Mouse (Mus musculus): ENCODE measurements around the gene Rnf113a2. TPM values are rescaled to one million over a fixed set of nuclear protein-coding genes. Genes with fewer than 3 reads are reported as not detected.

Gene Rnf113a2
- polyA plus RNA-seq, 1 experiment from 2014 or later: 20.0 TPM

DNA sequence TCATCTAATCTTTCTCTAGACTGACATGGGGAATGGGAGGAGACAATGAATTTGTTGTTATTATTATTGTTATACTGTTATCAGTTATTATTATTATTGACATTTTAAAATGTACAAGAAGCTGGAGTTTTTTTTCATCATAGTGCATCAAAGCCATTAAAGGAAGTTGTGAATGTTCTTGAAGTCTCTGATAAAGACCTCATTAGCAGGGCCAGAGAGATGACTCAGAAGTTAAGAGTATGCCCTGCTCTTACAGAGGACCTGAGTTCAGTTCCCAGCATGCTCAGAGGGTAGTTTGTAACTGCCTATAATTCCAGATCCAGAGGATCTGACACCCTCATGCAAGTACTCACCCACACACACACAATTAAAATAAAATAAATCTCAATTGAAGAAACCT lies 19.3 kb upstream of the Rnf113a2 start:
- Histone ChIP-seq H3K4me1 (peaks cover 16% of the 10 kb centered on the region; the same call in 1 of the 2 replicates), H3K36me3 (peaks cover 9% of the 10 kb centered on the region), H3K27ac (no peak overlapping the region), H3K4me3 (no peak overlapping the region), H3K27me3 (ENCODE audit: insufficient read depth, poor library complexity, severe bottlenecking) (no peaks in the 10 kb centered on the region), H3K9me3 (no peaks in the 10 kb centered on the region)
- DNase-seq (ENCODE audit: low spot score): no peak

DNA sequence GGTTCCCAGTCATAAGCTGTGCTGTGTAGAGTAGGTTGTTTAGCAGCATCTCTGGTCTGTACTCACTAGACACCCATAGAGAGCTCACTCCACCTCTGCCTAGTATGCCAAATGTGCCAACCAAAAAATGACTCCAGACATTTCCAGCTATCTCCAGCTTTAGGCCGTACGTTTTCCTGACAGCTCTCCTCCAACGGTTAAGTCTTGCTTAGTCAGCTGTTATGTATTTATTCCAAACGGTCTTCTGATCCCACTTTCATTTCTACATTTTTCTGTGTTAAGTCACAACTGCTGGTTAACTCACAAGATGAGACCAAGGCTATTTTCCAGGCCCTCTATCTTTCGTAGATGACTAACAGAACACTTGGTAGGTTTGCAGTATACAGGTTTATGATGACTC lies 18.4 kb upstream of the Rnf113a2 start:
- H3K4me1 ChIP-seq: peaks cover 20% of the 10 kb centered on the region
- peaks cover 4% of the 10 kb centered on the region; the same call in 1 of the 2 replicates for H3K36me3 ChIP-seq
- no peaks in the 10 kb centered on the region for H3K27me3 ChIP-seq (ENCODE audit: insufficient read depth, poor library complexity, severe bottlenecking)
- no peak overlapping the region for H3K4me3 ChIP-seq
- no peak for DNase-seq (ENCODE audit: low spot score)
- no peaks in the 10 kb centered on the region for H3K9me3 ChIP-seq
- WGBS: 81% methylated on average over 5 of the region's 5 CpGs
- no peak overlapping the region for H3K27ac ChIP-seq

DNA sequence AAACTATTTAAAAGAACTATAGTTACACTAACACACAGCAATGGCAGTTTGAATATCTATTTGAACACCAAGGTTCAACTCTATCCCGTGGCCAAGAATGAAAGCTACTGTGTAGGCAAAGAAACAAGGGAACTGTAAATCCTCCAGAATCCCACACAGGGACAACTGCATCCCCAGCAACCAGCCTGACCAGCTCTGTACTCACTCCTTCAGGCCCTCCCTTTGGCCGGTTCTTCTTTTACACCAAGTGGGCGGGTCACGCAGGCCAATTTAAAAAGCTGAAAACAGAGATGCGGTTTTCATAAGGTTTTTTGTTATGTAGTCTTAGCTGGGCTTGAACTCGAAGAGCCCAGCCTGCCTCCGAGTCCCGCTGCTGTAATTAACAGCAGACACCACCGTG lies 17.9 kb upstream of the Rnf113a2 start:
- no peak for DNase-seq (ENCODE audit: low spot score)
- no peak overlapping the region for H3K4me3 ChIP-seq
- 74% methylated on average over 9 of the region's 9 CpGs for WGBS
- H3K27me3 ChIP-seq (ENCODE audit: insufficient read depth, poor library complexity, severe bottlenecking): no peaks in the 10 kb centered on the region
- H3K27ac ChIP-seq: no peak overlapping the region
- H3K36me3 ChIP-seq: 0 out of 2 replicates have a peak, but pooled peaks cover 3% of the 10 kb centered on the region
- H3K4me1 ChIP-seq: peaks cover 20% of the 10 kb centered on the region
- H3K9me3 ChIP-seq: no peaks in the 10 kb centered on the region

DNA sequence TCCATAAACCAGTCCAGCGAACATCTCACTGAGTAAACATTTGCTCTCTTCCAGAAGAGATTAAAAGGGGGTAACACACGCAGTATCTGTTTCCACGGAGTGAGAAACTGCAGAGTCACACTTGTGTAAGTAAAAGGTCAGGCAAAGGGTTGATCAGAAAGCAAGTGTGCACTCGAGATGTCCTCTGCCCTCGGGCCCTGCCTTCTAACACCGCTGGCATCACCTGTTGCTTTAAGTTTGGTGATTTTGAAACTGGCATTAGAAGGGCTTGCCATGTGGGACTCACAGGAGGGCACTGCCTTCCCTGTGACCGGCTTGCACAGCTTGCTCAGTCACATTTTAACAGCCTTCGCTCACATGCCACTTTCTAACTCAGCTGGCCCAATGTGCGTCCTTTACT lies 17.3 kb upstream of the Rnf113a2 start:
- H3K36me3 ChIP-seq: 0 out of 2 replicates have a peak, but pooled peaks cover 3% of the 10 kb centered on the region
- H3K27me3 ChIP-seq (ENCODE audit: insufficient read depth, poor library complexity, severe bottlenecking): no peaks in the 10 kb centered on the region
- no peak overlapping the region for H3K27ac ChIP-seq
- H3K9me3 ChIP-seq: no peaks in the 10 kb centered on the region
- no peak for DNase-seq (ENCODE audit: low spot score)
- 76% methylated on average over 9 of the region's 9 CpGs for WGBS
- no peak overlapping the region for H3K4me3 ChIP-seq
- peaks cover 20% of the 10 kb centered on the region for H3K4me1 ChIP-seq

DNA sequence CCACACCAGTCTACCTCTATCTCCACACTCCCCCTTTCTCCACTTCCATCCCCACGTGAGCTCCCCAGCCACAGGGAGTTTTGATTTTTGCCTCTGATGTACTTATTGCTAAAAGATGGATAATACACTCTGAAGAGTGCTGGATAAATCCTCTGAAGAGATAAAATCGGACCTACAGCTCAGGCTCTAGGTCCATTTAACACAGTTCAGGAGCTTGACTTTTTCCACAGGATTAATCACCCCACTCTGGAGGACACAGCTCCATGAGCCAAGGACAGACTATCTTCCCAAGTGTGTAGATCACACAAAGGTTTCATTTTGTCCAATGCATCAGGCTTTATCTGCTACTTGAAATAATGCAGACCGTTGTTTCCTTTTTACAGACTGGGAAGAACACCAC lies 16.9 kb upstream of the Rnf113a2 start:
- WGBS: 71% methylated on average over 3 of the region's 3 CpGs
- H3K4me3 ChIP-seq: no peak overlapping the region
- H3K4me1 ChIP-seq: peaks cover 20% of the 10 kb centered on the region
- no peaks in the 10 kb centered on the region for H3K27me3 ChIP-seq (ENCODE audit: insufficient read depth, poor library complexity, severe bottlenecking)
- no peak for DNase-seq (ENCODE audit: low spot score)
- H3K27ac ChIP-seq: no peak overlapping the region
- H3K36me3 ChIP-seq: 0 out of 2 replicates have a peak, but pooled peaks cover 3% of the 10 kb centered on the region
- H3K9me3 ChIP-seq: no peaks in the 10 kb centered on the region

DNA sequence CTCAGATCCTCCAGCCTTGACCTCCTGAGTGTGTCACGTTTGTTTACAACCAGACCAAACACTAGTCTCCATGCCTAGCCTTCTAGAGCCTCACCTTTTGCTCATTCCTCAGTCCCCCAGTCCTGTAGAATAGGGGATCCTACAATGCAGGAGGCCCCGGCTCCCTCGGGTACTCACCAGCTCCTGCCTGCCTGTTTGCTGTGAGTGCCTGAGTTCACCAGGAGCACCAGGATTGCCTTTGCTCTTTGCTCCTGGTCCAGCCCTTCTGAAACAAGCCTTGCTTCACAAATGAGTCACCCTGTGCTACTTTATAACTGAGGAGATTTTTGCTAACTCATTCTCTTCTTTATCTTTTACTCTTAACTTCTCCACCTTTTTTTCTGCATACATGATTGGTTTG lies 16.3 kb upstream of the Rnf113a2 start:
- no peak overlapping the region for H3K4me3 ChIP-seq
- H3K4me1 ChIP-seq: peaks cover 20% of the 10 kb centered on the region
- 67% methylated on average over 3 of the region's 3 CpGs for WGBS
- DNase-seq (ENCODE audit: low spot score): no peak
- H3K27ac ChIP-seq: no peak overlapping the region
- H3K27me3 ChIP-seq (ENCODE audit: insufficient read depth, poor library complexity, severe bottlenecking): no peaks in the 10 kb centered on the region
- H3K9me3 ChIP-seq: no peaks in the 10 kb centered on the region
- H3K36me3 ChIP-seq: 0 out of 2 replicates have a peak, but pooled peaks cover 3% of the 10 kb centered on the region

DNA sequence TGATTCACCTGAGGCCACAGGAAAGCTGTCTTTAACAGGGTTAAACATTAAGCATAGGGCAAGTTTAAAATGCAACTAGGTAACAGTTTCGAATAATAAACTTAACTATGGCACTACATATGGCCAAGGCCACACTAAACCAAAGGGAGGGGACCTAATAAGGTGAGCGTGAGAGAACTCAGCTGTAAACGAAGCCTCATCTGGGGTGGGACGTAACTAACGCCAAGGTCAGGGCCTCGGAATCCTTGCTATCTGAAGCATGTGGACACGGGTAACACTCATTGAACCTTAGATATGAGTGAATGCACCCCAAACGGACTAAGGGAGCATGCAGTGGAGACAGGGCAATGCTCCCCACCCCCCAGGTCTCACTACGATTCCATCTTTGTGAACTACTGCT lies 14.1 kb upstream of the Rnf113a2 start:
- no peaks in the 10 kb centered on the region for H3K27me3 ChIP-seq (ENCODE audit: insufficient read depth, poor library complexity, severe bottlenecking)
- no peak for DNase-seq (ENCODE audit: low spot score)
- no peaks in the 10 kb centered on the region for H3K9me3 ChIP-seq
- H3K4me3 ChIP-seq: no peak overlapping the region
- peaks cover 24% of the 10 kb centered on the region for H3K4me1 ChIP-seq
- H3K36me3 ChIP-seq: no peaks in the 10 kb centered on the region
- 60% methylated on average over 9 of the region's 9 CpGs for WGBS
- no peak overlapping the region for H3K27ac ChIP-seq

DNA sequence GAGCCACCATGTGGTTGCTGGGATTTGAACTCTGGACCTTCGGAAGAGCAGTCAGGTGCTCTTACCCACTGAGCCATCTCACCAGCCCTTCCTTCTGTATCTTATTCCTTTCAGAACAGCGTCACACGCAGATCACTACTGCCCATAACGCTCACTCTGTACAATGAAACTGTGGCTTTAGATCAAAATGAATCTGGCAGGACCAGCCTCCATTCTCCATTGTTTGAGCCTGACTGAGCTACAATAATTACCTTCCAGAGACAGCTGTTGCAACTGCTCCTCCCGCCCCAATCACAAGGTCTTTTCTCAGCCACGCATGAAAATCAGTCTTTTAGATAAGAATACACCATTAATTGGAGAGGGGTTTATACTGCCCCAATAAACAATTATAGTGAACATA lies 12.5 kb upstream of the Rnf113a2 start:
- H3K4me1 ChIP-seq: peaks cover 33% of the 10 kb centered on the region
- no peaks in the 10 kb centered on the region for H3K36me3 ChIP-seq
- H3K4me3 ChIP-seq: no peak overlapping the region
- H3K27me3 ChIP-seq (ENCODE audit: insufficient read depth, poor library complexity, severe bottlenecking): no peaks in the 10 kb centered on the region
- H3K27ac ChIP-seq: no peak overlapping the region
- no peak for DNase-seq (ENCODE audit: low spot score)
- no peaks in the 10 kb centered on the region for H3K9me3 ChIP-seq
- 93% methylated on average over 6 of the region's 6 CpGs for WGBS

DNA sequence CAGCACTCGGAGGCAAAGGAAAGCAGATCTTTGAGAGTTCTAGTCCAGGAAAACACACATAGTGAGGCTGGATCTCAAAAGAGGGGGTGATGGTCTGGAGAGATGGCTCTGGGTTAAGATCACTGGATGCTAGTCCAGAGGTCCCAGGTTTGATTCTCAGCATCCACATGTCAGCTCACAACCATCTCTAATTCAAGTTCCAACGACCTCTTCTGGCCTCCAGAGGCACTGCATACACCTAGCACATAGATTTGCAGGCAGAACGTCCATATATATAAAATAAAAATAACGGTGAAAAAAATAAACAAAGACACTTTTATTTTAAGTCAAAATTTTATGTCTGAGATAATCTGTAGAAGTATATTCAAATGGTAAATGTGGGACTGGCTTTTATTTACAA lies 9.7 kb upstream of the Rnf113a2 start:
- Histone ChIP-seq H3K27me3 (ENCODE audit: insufficient read depth, poor library complexity, severe bottlenecking) (no peaks in the 10 kb centered on the region), H3K4me3 (no peak overlapping the region), H3K36me3 (no peaks in the 10 kb centered on the region), H3K27ac (no peak overlapping the region), H3K4me1 (peaks cover 22% of the 10 kb centered on the region), H3K9me3 (no peaks in the 10 kb centered on the region)
- no peak for DNase-seq (ENCODE audit: low spot score)
- 57% methylated on average over 4 of the region's 4 CpGs for WGBS

DNA sequence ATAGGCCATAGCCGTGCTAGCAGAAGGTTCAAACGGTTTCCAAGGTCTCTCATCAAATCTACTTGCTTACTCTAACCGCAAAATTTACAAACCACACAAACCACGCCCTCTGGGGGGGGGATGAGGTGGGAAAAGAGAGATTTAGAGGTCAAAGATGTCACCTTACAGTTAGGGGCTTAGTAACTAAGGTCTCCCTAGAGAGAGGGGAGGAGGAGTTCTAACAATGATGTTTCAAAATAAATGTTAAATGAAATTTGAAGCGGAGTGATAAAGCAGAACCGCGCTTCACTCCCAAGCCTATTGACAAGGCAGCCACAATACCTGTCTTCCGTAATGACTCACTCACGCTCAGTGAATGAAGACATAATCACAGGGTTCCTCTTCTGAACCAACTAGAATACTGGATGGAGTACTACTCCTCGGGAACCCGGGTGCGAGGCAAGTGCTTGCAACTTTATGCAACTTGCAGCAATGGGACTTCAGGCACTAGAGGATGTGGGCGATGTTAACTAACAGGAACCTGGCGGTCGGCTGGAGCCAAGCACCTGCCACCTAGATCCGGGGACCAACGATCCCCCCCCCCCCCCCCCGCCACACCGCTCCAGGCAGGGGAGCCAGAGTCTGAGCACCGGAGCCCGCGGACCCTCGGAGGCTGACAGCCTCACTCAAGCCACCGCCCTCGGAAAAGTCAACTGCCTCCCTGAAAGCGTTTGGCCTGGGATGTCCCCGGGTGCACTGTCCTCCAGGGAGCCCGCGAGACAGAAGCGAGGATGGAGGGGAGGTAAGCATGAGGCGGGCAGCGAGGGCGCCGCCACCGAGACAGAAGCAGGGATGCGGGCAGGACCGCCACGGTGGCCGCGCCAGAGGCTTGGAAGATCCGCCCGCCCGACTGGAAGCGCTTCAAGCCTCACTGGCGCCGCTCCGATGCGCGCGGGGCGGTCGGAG lies 8.8 kb upstream of the Rnf113a2 start:
- WGBS: 2% methylated on average over 52 of the region's 52 CpGs
- DNase-seq (ENCODE audit: low spot score): no peak
- H3K4me3 ChIP-seq: peak overlapping the region; percentile 87
- H3K4me1 ChIP-seq: peaks cover 18% of the 10 kb centered on the region
- no peaks in the 10 kb centered on the region for H3K27me3 ChIP-seq (ENCODE audit: insufficient read depth, poor library complexity, severe bottlenecking)
- peak overlapping the region; percentile 92 for H3K27ac ChIP-seq
- H3K36me3 ChIP-seq: no peaks in the 10 kb centered on the region
- no peaks in the 10 kb centered on the region for H3K9me3 ChIP-seq

DNA sequence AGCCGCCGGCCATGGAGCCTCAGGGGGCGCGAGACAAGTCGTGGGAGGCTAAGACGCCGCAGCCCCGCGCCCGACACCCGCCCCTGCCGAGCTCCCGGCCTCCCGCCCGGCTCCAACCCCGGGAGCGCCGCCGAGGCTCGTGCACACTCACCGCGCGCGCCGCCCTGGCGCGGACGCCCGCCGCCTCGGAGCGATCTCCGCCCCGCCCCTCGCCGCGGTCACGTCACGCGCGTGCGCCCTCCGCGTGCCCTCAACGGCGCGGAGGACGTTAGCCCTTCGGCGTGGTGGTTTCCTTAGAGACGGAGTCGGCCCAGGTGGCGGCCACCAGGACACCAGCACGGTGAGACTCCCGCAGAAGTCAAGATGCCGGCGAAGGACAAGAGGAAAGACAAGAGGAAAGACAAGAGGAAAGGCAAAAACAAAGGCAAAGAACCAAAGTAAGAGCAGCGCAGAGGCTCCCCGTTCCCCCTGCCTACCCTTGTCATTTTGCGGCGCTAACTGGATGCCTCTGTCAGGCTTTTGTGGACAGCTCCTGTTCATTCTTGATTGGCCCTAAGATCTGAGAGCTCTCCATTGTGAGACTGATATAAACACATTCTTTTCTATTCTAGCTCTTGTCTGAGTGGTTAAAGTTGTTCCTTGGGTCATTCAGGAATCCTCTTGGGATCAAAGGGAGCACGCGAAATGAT lies 8.0 kb upstream of the Rnf113a2 start, which contains the start of the genes Entpd5 and Bbof1:
TSS of gene Entpd5 (minus strand) at position 211 of the 689 bp plus-strand sequence.
TSS of gene Bbof1 (plus strand) at position 253 of the 689 bp plus-strand sequence.
- peak within 1 kb of the TSS; percentile 87 for H3K4me3 ChIP-seq
- peaks cover 18% of the 10 kb centered on the region for H3K4me1 ChIP-seq
- 2% methylated on average over 59 of the region's 63 CpGs for WGBS
- no peaks in the 10 kb centered on the region for H3K36me3 ChIP-seq
- no peaks in the 10 kb centered on the region for H3K9me3 ChIP-seq
- DNase-seq (ENCODE audit: low spot score): peak; percentile 90
- no peaks in the 10 kb centered on the region for H3K27me3 ChIP-seq (ENCODE audit: insufficient read depth, poor library complexity, severe bottlenecking)
- peak within 1 kb of the TSS; percentile 92 for H3K27ac ChIP-seq

DNA sequence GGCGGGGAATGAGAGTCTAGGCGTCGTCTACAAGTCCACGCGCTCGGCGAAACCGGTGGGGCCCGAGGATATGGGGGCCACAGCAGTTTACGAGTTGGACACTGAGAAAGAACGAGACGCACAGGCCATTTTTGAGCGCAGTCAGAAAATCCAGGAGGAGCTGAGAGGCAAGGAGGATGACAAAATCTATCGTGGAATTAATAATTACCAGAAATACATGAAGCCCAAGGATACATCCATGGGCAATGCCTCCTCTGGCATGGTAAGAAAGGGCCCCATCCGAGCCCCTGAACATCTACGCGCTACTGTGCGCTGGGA lies 568 bp downstream of the Rnf113a2 start:
- H3K27ac ChIP-seq: peak overlapping the region; percentile 89
- DNase-seq (ENCODE audit: low spot score): no peak
- no peaks in the 10 kb centered on the region for H3K27me3 ChIP-seq (ENCODE audit: insufficient read depth, poor library complexity, severe bottlenecking)
- H3K9me3 ChIP-seq: no peaks in the 10 kb centered on the region
- H3K4me1 ChIP-seq: 0 out of 2 replicates have a peak, but pooled peaks cover 2% of the 10 kb centered on the region
- 35% methylated on average over 18 of the region's 18 CpGs for WGBS
- H3K36me3 ChIP-seq: peaks cover 5% of the 10 kb centered on the region; the same call in 1 of the 2 replicates
- H3K4me3 ChIP-seq: peak overlapping the region; percentile 66

DNA sequence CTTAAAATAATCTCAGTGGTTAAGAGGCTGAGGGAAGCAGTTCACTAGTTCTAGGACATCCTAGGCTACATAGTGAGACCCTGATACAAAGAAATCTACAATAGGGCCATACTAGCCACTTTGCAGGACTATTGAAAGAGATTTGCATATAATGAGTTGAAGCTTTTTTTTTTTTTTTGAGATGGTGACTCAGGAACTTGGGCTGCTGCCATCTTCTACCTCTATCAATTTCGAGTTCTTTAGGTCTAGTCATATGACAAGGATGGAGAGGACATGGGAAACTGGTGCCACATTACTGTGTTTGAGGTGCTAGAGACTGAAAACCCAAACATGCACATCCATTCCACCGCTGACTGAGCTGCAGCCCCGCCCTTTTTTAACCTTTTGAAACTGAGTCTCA lies 7.0 kb downstream of the Rnf113a2 start:
- no peaks in the 10 kb centered on the region for H3K27me3 ChIP-seq (ENCODE audit: insufficient read depth, poor library complexity, severe bottlenecking)
- H3K36me3 ChIP-seq: no peaks in the 10 kb centered on the region
- H3K4me3 ChIP-seq: no peak overlapping the region
- WGBS: 54% methylated on average over 3 of the region's 3 CpGs
- no peak for DNase-seq (ENCODE audit: low spot score)
- H3K9me3 ChIP-seq: no peaks in the 10 kb centered on the region
- no peak overlapping the region for H3K27ac ChIP-seq
- no peaks in the 10 kb centered on the region for H3K4me1 ChIP-seq
